Mouse (Mus musculus): ENCODE results near the gene Frem3.

The Frem3 gene

GRCm38 (mm10) chr8:80710670-80711400, 100.0 kb downstream of the Frem3 start:
- DNase-seq (ENCODE audit: low read depth, low spot score) = peak; percentile 29

GRCm38 (mm10) chr8:80714461-80714860, 103.6 kb downstream of the Frem3 start:
- DNase-seq (ENCODE audit: low read depth, low spot score) = no peak

GRCm38 (mm10) chr8:80732326-80732725, 121.4 kb downstream of the Frem3 start:
- DNase-seq (ENCODE audit: low read depth, low spot score) = peak; percentile 18

GRCm38 (mm10) chr8:80738046-80738387, 127.1 kb downstream of the Frem3 start:
- no peak for DNase-seq (ENCODE audit: low read depth, low spot score)

- DNase-seq (ENCODE audit: low read depth, low spot score) = peak; percentile 82
Observed at GRCm38 (mm10) chr8:80738388-80739154, 127.7 kb downstream of the Frem3 start.

GRCm38 (mm10) chr8:80739155-80739924, 128.5 kb downstream of the Frem3 start, which contains the start of gene Smarca5:
Smarca5 (minus strand) TSS chr8:80739497.
- DNase-seq (ENCODE audit: low read depth, low spot score) = peak; percentile 94

GRCm38 (mm10) chr8:80739932-80740331, 129.1 kb downstream of the Frem3 start:
- DNase-seq (ENCODE audit: low read depth, low spot score) = no peak
